Mouse (Mus musculus) brain, embryonic 18.5 days (tissue): ENCODE measurements around the gene Cstb.

ENCODE experiments used
- DNase-seq: peaks from one replicate; pipeline ENCODE4 v3.0.0-alpha.2; 2012; ENCODE audit warnings: low read depth, low spot score

The Cstb gene

GRCm38 (mm10) chr10:78425181-78426041 lies at the start of gene Cstb:
Cstb (plus strand) TSS chr10:78425669.
- DNase-seq, result peak; percentile 52

GRCm38 (mm10) chr10:78378516-78378915 lies 47.0 kb upstream of the Cstb start:
- DNase-seq, result no peak

- DNase-seq, result no peak
Observed at GRCm38 (mm10) chr10:78383567-78383966, 41.9 kb upstream of the Cstb start.

GRCm38 (mm10) chr10:78385520-78385919 lies 39.9 kb upstream of the Cstb start:
- DNase-seq, result no peak

- DNase-seq, result no peak
Observed at GRCm38 (mm10) chr10:78388216-78388980, 37.1 kb upstream of the Cstb start.

- DNase-seq, result no peak
Observed at GRCm38 (mm10) chr10:78390982-78391470, 34.4 kb upstream of the Cstb start.

- no peak for DNase-seq
Observed at GRCm38 (mm10) chr10:78392072-78392471, 33.4 kb upstream of the Cstb start.

- no peak for DNase-seq
Observed at GRCm38 (mm10) chr10:78395377-78395776, 30.1 kb upstream of the Cstb start.

- DNase-seq, result peak; percentile 92
Observed at GRCm38 (mm10) chr10:78395819-78396624, 29.4 kb upstream of the Cstb start.

GRCm38 (mm10) chr10:78396625-78396885 lies 28.9 kb upstream of the Cstb start:
- DNase-seq, result no peak

GRCm38 (mm10) chr10:78399090-78399657 lies 26.3 kb upstream of the Cstb start:
- DNase-seq, result no peak

GRCm38 (mm10) chr10:78401127-78401526 lies 24.3 kb upstream of the Cstb start:
- no peak for DNase-seq

GRCm38 (mm10) chr10:78402301-78402922 lies 23.1 kb upstream of the Cstb start:
- DNase-seq, result no peak

- DNase-seq, result no peak
Observed at GRCm38 (mm10) chr10:78406152-78406551, 19.3 kb upstream of the Cstb start.

GRCm38 (mm10) chr10:78407132-78407531 lies 18.3 kb upstream of the Cstb start:
- DNase-seq, result no peak

- no peak for DNase-seq
Observed at GRCm38 (mm10) chr10:78409035-78409788, 16.3 kb upstream of the Cstb start.

GRCm38 (mm10) chr10:78411851-78412250 lies 13.6 kb upstream of the Cstb start:
- DNase-seq, result no peak

- DNase-seq, result peak; percentile 86
Observed at GRCm38 (mm10) chr10:78412319-78413151, 12.9 kb upstream of the Cstb start, which contains the start of gene Rrp1. Rrp1 (minus strand) TSS chr10:78413043.

- no peak for DNase-seq
Observed at GRCm38 (mm10) chr10:78413152-78413520, 12.3 kb upstream of the Cstb start.
